Comparison of ENCODE assay signal across 8 mouse cellular contexts in genomic region chr7:70362526-70363170, GRCm38 (mm10). TPM values are rescaled to one million over a fixed set of nuclear protein-coding genes. Genes with fewer than 3 reads are reported as not detected.
DNase-seq lines count a peak whose midpoint lies in the region; ATAC-seq and TF ChIP-seq lines count a peak whose summit lies in the region.

No protein-coding gene starts in this region.

- peak overlapping the region; percentile 85 for H3K4me2 ChIP-seq in limb, embryonic 13.5 days (replicated peaks)
- H3K4me2 ChIP-seq in stomach, embryonic 14.5 days (replicated peaks; ENCODE audit: low read depth, low read length): peak overlapping the region; percentile 82

- peaks cover 21% of the 10 kb centered on the region for H3K4me1 ChIP-seq in testis, adult 2 months (ENCODE audit: control insufficient read depth, insufficient read depth, low read length)
- peaks cover 36% of the 10 kb centered on the region for H3K4me1 ChIP-seq in hindbrain, embryonic 10.5 days (replicated peaks)
- peaks cover 22% of the 10 kb centered on the region for H3K4me1 ChIP-seq in limb, embryonic 13.5 days
- no peaks in the 10 kb centered on the region for H3K4me1 ChIP-seq in stomach, embryonic 14.5 days (ENCODE audit: control insufficient read depth, insufficient read depth, low read length)

- TF ChIP-seq CTCF in testis, adult 2 months (IDR thresholded peaks at IDR 0.05; ENCODE audit: control insufficient read depth, insufficient read depth, insufficient replicate concordance, low read depth, low read length): no peak

- H3K9ac ChIP-seq in limb, embryonic 13.5 days: peak overlapping the region; percentile 67; the same call in 1 of the 2 replicates
- H3K9ac ChIP-seq in stomach, embryonic 14.5 days (replicated peaks; ENCODE audit: low read depth, low read length): peak overlapping the region; percentile 100

- intact Hi-C loops in gastrocnemius, postnatal 14 days (cut with DNase I; ENCODE audit: low total_unique reads): no loop called here

- no peak for DNase-seq in testis, postnatal 14 days (ENCODE audit: low spot score)
- peak; percentile 52 for DNase-seq in hindbrain, embryonic 10.5 days (ENCODE audit: low spot score)
- DNase-seq in layer of hippocampus, adult 9-10 months (ENCODE audit: low spot score): no peak
- DNase-seq in gastrocnemius, postnatal 14 days: no peak

- WGBS in hindbrain, embryonic 10.5 days: 1% methylated on average over 12 of the region's 12 CpGs
- WGBS in limb, embryonic 13.5 days: 11% methylated on average over 12 of the region's 12 CpGs
- WGBS in stomach, embryonic 14.5 days: 7% methylated on average over 12 of the region's 12 CpGs

- H3K9me3 ChIP-seq in hindbrain, embryonic 10.5 days: no peaks in the 10 kb centered on the region
- H3K9me3 ChIP-seq in limb, embryonic 13.5 days: no peaks in the 10 kb centered on the region
- H3K9me3 ChIP-seq in stomach, embryonic 14.5 days (ENCODE audit: control insufficient read depth, low read depth, low read length): no peaks in the 10 kb centered on the region

- H3K4me3 ChIP-seq in testis, adult 2 months (ENCODE audit: control insufficient read depth, low read depth, low read length): no peak overlapping the region
- peak overlapping the region; percentile 93 for H3K4me3 ChIP-seq in hindbrain, embryonic 10.5 days
- H3K4me3 ChIP-seq in limb, embryonic 13.5 days: peak overlapping the region; percentile 84
- H3K4me3 ChIP-seq in stomach, embryonic 14.5 days (ENCODE audit: low read depth, low read length): peak overlapping the region; percentile 90

- H3K36me3 ChIP-seq in testis, adult 2 months (ENCODE audit: control insufficient read depth, insufficient read depth, low read length): no peaks in the 10 kb centered on the region
- H3K36me3 ChIP-seq in hindbrain, embryonic 10.5 days: peaks cover 25% of the 10 kb centered on the region
- peaks cover 11% of the 10 kb centered on the region for H3K36me3 ChIP-seq in limb, embryonic 13.5 days
- peaks cover 5% of the 10 kb centered on the region for H3K36me3 ChIP-seq in stomach, embryonic 14.5 days (ENCODE audit: control insufficient read depth, insufficient read depth, low read length)

- H3K27ac ChIP-seq in testis, adult 2 months (ENCODE audit: control insufficient read depth, insufficient read depth, low read depth, low read length): peak overlapping the region; percentile 73
- H3K27ac ChIP-seq in hindbrain, embryonic 10.5 days: peak overlapping the region; percentile 99
- H3K27ac ChIP-seq in limb, embryonic 13.5 days: no peak overlapping the region; the same call in 1 of the 2 replicates
- H3K27ac ChIP-seq in stomach, embryonic 14.5 days (ENCODE audit: low read length): peak overlapping the region; percentile 91; the same call in 1 of the 2 replicates

- ATAC-seq in limb, embryonic 13.5 days (ENCODE audit: low FRiP score, low read depth): no peak
- no peak for ATAC-seq in stomach, embryonic 14.5 days (ENCODE audit: insufficient number of reproducible peaks, insufficient read depth, low FRiP score, low read depth)
- ATAC-seq in frontal cortex, adult (ENCODE audit: low TSS enrichment): no peak

- H3K27me3 ChIP-seq in testis, adult 2 months (ENCODE audit: control insufficient read depth, insufficient read depth, low read length): no peaks in the 10 kb centered on the region
- H3K27me3 ChIP-seq in hindbrain, embryonic 10.5 days (ENCODE audit: insufficient read depth, poor library complexity, severe bottlenecking): peaks cover 24% of the 10 kb centered on the region
- H3K27me3 ChIP-seq in limb, embryonic 13.5 days: peaks cover 20% of the 10 kb centered on the region
- H3K27me3 ChIP-seq in stomach, embryonic 14.5 days (ENCODE audit: control insufficient read depth, insufficient read depth, low read length): no peaks in the 10 kb centered on the region

- TF ChIP-seq POLR2A in testis, adult 2 months (IDR thresholded peaks at IDR 0.05; ENCODE audit: control insufficient read depth, low read depth, low read length): no peak

RNA-seq across cellular contexts. Expression of gene Nr2f2, which starts 3.9 kb away (rescaled TPM):
- polyA plus RNA-seq in testis, adult 2 months (2012; rRNA removed): 11.3 and 14.8 TPM in 2 replicates
- 83.4 and 86.4 TPM in 2 replicates for polyA plus RNA-seq in hindbrain, embryonic 10.5 days (2016; fragmentation: Nextera tagmentation; extraction: Ambion mirVana)
- polyA plus RNA-seq in limb, embryonic 13.5 days (2015; fragmentation: Nextera tagmentation; extraction: Ambion mirVana): 62.3 and 65.9 TPM in 2 replicates
- 106 and 111 TPM in 2 replicates for polyA plus RNA-seq in stomach, embryonic 14.5 days (2014; fragmentation: Nextera tagmentation; extraction: Ambion mirVana)
- total RNA-seq in gastrocnemius, postnatal 14 days (2021): 10 to 100 TPM; 22.2 to 30.2 TPM
